8 mouse cellular contexts compared by ENCODE assay signal in genomic region chr5:110286446-110287083, GRCm38 (mm10). TPM values are rescaled to one million over a fixed set of nuclear protein-coding genes. Genes with fewer than 3 reads are reported as not detected.
A peak's percentile ranks its signal among the peaks of the same experiment; 100 is the strongest.
DNase-seq lines count a peak whose midpoint lies in the region; ATAC-seq lines count a peak whose summit lies in the region.

No protein-coding gene starts in this region.

- 2% methylated on average over 30 of the region's 31 CpGs for WGBS in heart, embryonic 16.5 days
- WGBS in hindbrain, embryonic 12.5 days: 4% methylated on average over 29 of the region's 31 CpGs
- 2% methylated on average over 31 of the region's 31 CpGs for WGBS in midbrain, embryonic 13.5 days

- peak overlapping the region; percentile 99 for H3K4me2 ChIP-seq in heart, embryonic 16.5 days (ENCODE audit: low read depth, low read length)
- H3K4me2 ChIP-seq in hindbrain, embryonic 12.5 days (replicated peaks): peak overlapping the region; percentile 95
- H3K4me2 ChIP-seq in midbrain, embryonic 13.5 days (replicated peaks): peak overlapping the region; percentile 93

- H3K4me1 ChIP-seq in heart, embryonic 16.5 days (ENCODE audit: control insufficient read depth, insufficient read depth, low read length): peaks cover 13% of the 10 kb centered on the region
- H3K4me1 ChIP-seq in hindbrain, embryonic 12.5 days: peaks cover 17% of the 10 kb centered on the region
- H3K4me1 ChIP-seq in midbrain, embryonic 13.5 days (replicated peaks): peaks cover 17% of the 10 kb centered on the region

- peak; percentile 61 for ATAC-seq in heart, embryonic 16.5 days (replicated peaks; ENCODE audit: extremely low read depth, insufficient read depth, low FRiP score)
- no peak; the same call in 1 of the 2 replicates for ATAC-seq in hindbrain, embryonic 12.5 days (ENCODE audit: low FRiP score)
- no peak for ATAC-seq in midbrain, embryonic 13.5 days

- no peaks in the 10 kb centered on the region for H3K9me3 ChIP-seq in heart, embryonic 16.5 days (replicated peaks; ENCODE audit: control insufficient read depth, low read length)
- no peaks in the 10 kb centered on the region for H3K9me3 ChIP-seq in hindbrain, embryonic 12.5 days (replicated peaks)
- H3K9me3 ChIP-seq in midbrain, embryonic 13.5 days: no peaks in the 10 kb centered on the region

- peak overlapping the region; percentile 86 for H3K9ac ChIP-seq in heart, embryonic 16.5 days (ENCODE audit: low read length)
- H3K9ac ChIP-seq in hindbrain, embryonic 12.5 days: peak overlapping the region; percentile 83
- H3K9ac ChIP-seq in midbrain, embryonic 13.5 days (replicated peaks): peak overlapping the region; percentile 85

- no peaks in the 10 kb centered on the region for H3K27me3 ChIP-seq in heart, embryonic 16.5 days (ENCODE audit: control insufficient read depth, insufficient read depth, low read length)
- peaks cover 21% of the 10 kb centered on the region for H3K27me3 ChIP-seq in hindbrain, embryonic 12.5 days
- peaks cover 17% of the 10 kb centered on the region for H3K27me3 ChIP-seq in midbrain, embryonic 13.5 days

- peak overlapping the region; percentile 91 for H3K4me3 ChIP-seq in heart, embryonic 16.5 days (ENCODE audit: low read length)
- H3K4me3 ChIP-seq in hindbrain, embryonic 12.5 days: peak overlapping the region; percentile 76
- H3K4me3 ChIP-seq in midbrain, embryonic 13.5 days (replicated peaks): peak overlapping the region; percentile 77

- peaks cover 6% of the 10 kb centered on the region; the same call in 1 of the 2 replicates for H3K36me3 ChIP-seq in heart, embryonic 16.5 days (ENCODE audit: control insufficient read depth, insufficient read depth)
- H3K36me3 ChIP-seq in hindbrain, embryonic 12.5 days: peaks cover 11% of the 10 kb centered on the region
- peaks cover 11% of the 10 kb centered on the region; the same call in 1 of the 2 replicates for H3K36me3 ChIP-seq in midbrain, embryonic 13.5 days

- DNase-seq in heart, adult 9 months (ENCODE audit: low spot score in 2 of 2): no peak
- DNase-seq in MEL-GATA-1-ER (ENCODE audit: extremely low read depth, low read depth): peak; percentile 28
- DNase-seq in left cerebral cortex, adult 8-10 months (ENCODE audit: low spot score in 2 of 2): no peak
- DNase-seq in cerebellum, adult 11-12 months: no peak
- DNase-seq in cerebellum, adult 8-10 months: no peak

- H3K27ac ChIP-seq in heart, embryonic 16.5 days (ENCODE audit: low read length): peak overlapping the region; percentile 76
- no peak overlapping the region for H3K27ac ChIP-seq in hindbrain, embryonic 12.5 days
- H3K27ac ChIP-seq in midbrain, embryonic 13.5 days: no peak overlapping the region

RNA-seq across cellular contexts. Expression of gene Pole, which starts 0.5 kb away (rescaled TPM):
- 17.1 and 17.9 TPM in 2 replicates for polyA plus RNA-seq in heart, embryonic 16.5 days (2015; fragmentation: Nextera tagmentation; extraction: Ambion mirVana)
- 18.7 and 21.8 TPM in 2 replicates for polyA plus RNA-seq in hindbrain, embryonic 12.5 days (2016; fragmentation: Nextera tagmentation; extraction: Ambion mirVana)
- polyA plus RNA-seq in midbrain, embryonic 13.5 days (2015; fragmentation: Nextera tagmentation; extraction: Ambion mirVana): 12.6 and 14.0 TPM in 2 replicates
- 1 to 10 TPM; 1.4 to 2.4 (median 1.9) TPM for total RNA-seq in left cerebral cortex, adult 8-10 months (2022)

RNA-seq across cellular contexts. Expression of gene Pxmp2, which starts 0.6 kb away (rescaled TPM):
- 26.3 and 26.7 TPM in 2 replicates for polyA plus RNA-seq in heart, embryonic 16.5 days (2015; fragmentation: Nextera tagmentation; extraction: Ambion mirVana)
- 7.4 and 9.5 TPM in 2 replicates for polyA plus RNA-seq in hindbrain, embryonic 12.5 days (2016; fragmentation: Nextera tagmentation; extraction: Ambion mirVana)
- 9.2 and 10.2 TPM in 2 replicates for polyA plus RNA-seq in midbrain, embryonic 13.5 days (2015; fragmentation: Nextera tagmentation; extraction: Ambion mirVana)
- 10 to 100 TPM in 1 of 4 experiments, 1 to 10 TPM in 3; 6.8 to 10.8 (median 8.8) TPM for total RNA-seq in left cerebral cortex, adult 8-10 months (2022)

RNA-seq across cellular contexts. Expression of gene Pgam5, which starts 16.9 kb away (rescaled TPM):
- polyA plus RNA-seq in heart, embryonic 16.5 days (2015; fragmentation: Nextera tagmentation; extraction: Ambion mirVana): 51.5 and 51.7 TPM in 2 replicates
- 77.5 and 81.0 TPM in 2 replicates for polyA plus RNA-seq in hindbrain, embryonic 12.5 days (2016; fragmentation: Nextera tagmentation; extraction: Ambion mirVana)
- polyA plus RNA-seq in midbrain, embryonic 13.5 days (2015; fragmentation: Nextera tagmentation; extraction: Ambion mirVana): 87.1 and 91.5 TPM in 2 replicates
- total RNA-seq in left cerebral cortex, adult 8-10 months (2022): 10 to 100 TPM; 50.0 to 60.1 (median 52.8) TPM

RNA-seq across cellular contexts. Expression of gene Ankle2, which starts 55.8 kb away (rescaled TPM):
- polyA plus RNA-seq in heart, embryonic 16.5 days (2015; fragmentation: Nextera tagmentation; extraction: Ambion mirVana): 14.4 and 17.6 TPM in 2 replicates
- 36.7 and 38.6 TPM in 2 replicates for polyA plus RNA-seq in hindbrain, embryonic 12.5 days (2016; fragmentation: Nextera tagmentation; extraction: Ambion mirVana)
- 23.8 and 31.5 TPM in 2 replicates for polyA plus RNA-seq in midbrain, embryonic 13.5 days (2015; fragmentation: Nextera tagmentation; extraction: Ambion mirVana)
- total RNA-seq in left cerebral cortex, adult 8-10 months (2022): 10 to 100 TPM; 34.5 to 42.7 (median 37.8) TPM

RNA-seq across cellular contexts. Expression of gene P2rx2, which starts 56.4 kb away (rescaled TPM):
- polyA plus RNA-seq in heart, embryonic 16.5 days (2015; fragmentation: Nextera tagmentation; extraction: Ambion mirVana): 0.29 and 1.1 TPM in 2 replicates
- 2.1 and 3.2 TPM in 2 replicates for polyA plus RNA-seq in hindbrain, embryonic 12.5 days (2016; fragmentation: Nextera tagmentation; extraction: Ambion mirVana)
- 3.2 and 3.8 TPM in 2 replicates for polyA plus RNA-seq in midbrain, embryonic 13.5 days (2015; fragmentation: Nextera tagmentation; extraction: Ambion mirVana)
- under 1 TPM in 1 of 4 experiments, not detected in 3; 0.32 TPM for total RNA-seq in left cerebral cortex, adult 8-10 months (2022)
